ENCODE assay signal across 8 mouse cellular contexts in genomic region chr1:135132473-135132872, GRCm38 (mm10). TPM values are rescaled to one million over a fixed set of nuclear protein-coding genes. Genes with fewer than 3 reads are reported as not detected.
DNase-seq lines count a peak whose midpoint lies in the region; ATAC-seq and TF ChIP-seq lines count a peak whose summit lies in the region.

Gene Ptpn7, plus strand, starts transcription at chr1:135132700.

- WGBS in kidney, postnatal 0 days, result 21% methylated on average over 10 of the region's 10 CpGs
- 35% methylated on average over 10 of the region's 10 CpGs for WGBS in stomach, embryonic 16.5 days

- DNase-seq in gastrocnemius, adult 18-20 months (ENCODE audit: low spot score), result peak; percentile 56
- DNase-seq in gastrocnemius, adult 8-10 months (ENCODE audit: low spot score in 2 of 2), result no peak
- peak; percentile 88 to 93 for DNase-seq in CD8-positive naive resting alpha-beta T cell, adult 2 months (ENCODE audit: low read depth in 2 of 2, low spot score in 2 of 2)
- peak; percentile 82 for DNase-seq in c-Kit-positive CD71-positive TER-119-negative erythroid progenitor cells, embryonic 14.5 days (ENCODE audit: low read depth)
- DNase-seq in heart, adult 11 months, result peak; percentile 97
- peak; percentile 86 for DNase-seq in kidney, postnatal 0 days (ENCODE audit: low spot score)
- DNase-seq in lung, postnatal 4 days, result peak; percentile 90 to 93

- no peaks in the 10 kb centered on the region for H3K36me3 ChIP-seq in kidney, postnatal 0 days (ENCODE audit: insufficient read depth, low read length)
- H3K36me3 ChIP-seq in stomach, embryonic 16.5 days (ENCODE audit: control insufficient read depth, insufficient read depth, low read length), result no peaks in the 10 kb centered on the region

- H3K9me3 ChIP-seq in kidney, postnatal 0 days (replicated peaks; ENCODE audit: low read length), result no peaks in the 10 kb centered on the region
- no peaks in the 10 kb centered on the region for H3K9me3 ChIP-seq in stomach, embryonic 16.5 days (replicated peaks; ENCODE audit: control insufficient read depth, low read length)

- H3K4me2 ChIP-seq in kidney, postnatal 0 days (ENCODE audit: low read length), result no peak within 1 kb of the TSS
- H3K4me2 ChIP-seq in stomach, embryonic 16.5 days (ENCODE audit: low read depth, low read length), result no peak within 1 kb of the TSS

- no peak within 1 kb of the TSS for H3K4me3 ChIP-seq in kidney, postnatal 0 days (replicated peaks; ENCODE audit: low read depth, low read length)
- no peak within 1 kb of the TSS for H3K4me3 ChIP-seq in stomach, embryonic 16.5 days (replicated peaks; ENCODE audit: low read length)

- no peaks in the 10 kb centered on the region for H3K27me3 ChIP-seq in kidney, postnatal 0 days (ENCODE audit: insufficient read depth, low read length)
- no peaks in the 10 kb centered on the region for H3K27me3 ChIP-seq in stomach, embryonic 16.5 days (ENCODE audit: control insufficient read depth, insufficient read depth, low read length)

- no peak within 1 kb of the TSS for H3K27ac ChIP-seq in kidney, postnatal 0 days
- H3K27ac ChIP-seq in stomach, embryonic 16.5 days (ENCODE audit: low read length), result peak within 1 kb of the TSS; percentile 58; the same call in 1 of the 2 replicates

- peak; percentile 87 for TF ChIP-seq CTCF in kidney, postnatal 0 days (IDR thresholded peaks at IDR 0.05; ENCODE audit: low read depth)

- ATAC-seq in kidney, postnatal 0 days (replicated peaks; ENCODE audit: low FRiP score, low read depth), result peak; percentile 64; the same call in 1 of the 2 replicates
- ATAC-seq in stomach, embryonic 16.5 days (ENCODE audit: insufficient read depth, low FRiP score), result no peak

- H3K9ac ChIP-seq in kidney, postnatal 0 days (ENCODE audit: low read depth, low read length), result no peak within 1 kb of the TSS
- H3K9ac ChIP-seq in stomach, embryonic 16.5 days (ENCODE audit: low read length), result no peak within 1 kb of the TSS

- peaks cover 7% of the 10 kb centered on the region; the same call in 1 of the 2 replicates for H3K4me1 ChIP-seq in kidney, postnatal 0 days (replicated peaks; ENCODE audit: insufficient read depth, low read length)
- peaks cover 8% of the 10 kb centered on the region; the same call in 1 of the 2 replicates for H3K4me1 ChIP-seq in stomach, embryonic 16.5 days (ENCODE audit: control insufficient read depth, insufficient read depth, low read length)

RNA-seq across cellular contexts. Expression of gene Ptpn7, which starts in this region (rescaled TPM):
- total RNA-seq in gastrocnemius, adult 18-20 months (2021), result under 1 TPM; 0.07 to 0.14 TPM
- total RNA-seq in gastrocnemius, adult 8-10 months (2022), result under 1 TPM; 0.12 to 0.22 (median 0.15) TPM
- 0.38 and 0.42 TPM in 2 replicates for polyA plus RNA-seq in kidney, postnatal 0 days (2015; fragmentation: Nextera tagmentation; extraction: Ambion mirVana)
- 1.6 and 2.8 TPM in 2 replicates for polyA plus RNA-seq in stomach, embryonic 16.5 days (2015; fragmentation: Nextera tagmentation; extraction: Ambion mirVana)

Comparison
In these comparisons a context has a peak if more than half of its experiments do, and no peak if none do; other contexts are left out.
1. Peak in DNase-seq in gastrocnemius, adult 18-20 months; RNA of the gene not detected or under 1 TPM.
2. Peak in DNase-seq and ATAC-seq in kidney, postnatal 0 days; RNA of the gene not detected or under 1 TPM.
3. DNase-seq: peak in CD8-positive naive resting alpha-beta T cell, adult 2 months (2 of 2), c-Kit-positive CD71-positive TER-119-negative erythroid progenitor cells, embryonic 14.5 days (single experiment), heart, adult 11 months (single experiment) and lung, postnatal 4 days (2 of 2); none in gastrocnemius, adult 8-10 months (0 of 2).